Mouse (Mus musculus) bone marrow, adult 2 months (tissue): ENCODE data around the gene Elmod2.
"Not testable (repeated sequence)": the region's sequence is repeated elsewhere in the genome, so short reads cannot be mapped to it uniquely, and the experiment has no call there.

ENCODE experiments used
- CTCF ChIP-seq: fragments of 200-500 bp; IDR thresholded peaks from 2 replicates; pipeline ENCODE4 v1.5.1; 2011; ENCODE audit warnings: low read length, control low read depth; ENCODE audit not compliant: control insufficient read depth, insufficient read depth
- POLR2A ChIP-seq: fragments of 200-500 bp; IDR thresholded peaks from 2 replicates; pipeline ENCODE4 v1.6.1; 2011; ENCODE audit warnings: low read depth, mild to moderate bottlenecking, control low read depth, low read length, borderline replicate concordance; ENCODE audit not compliant: control insufficient read depth

- TF ChIP-seq CTCF, POLR2A: not testable (repeated sequence)
These were observed 17.2 kb downstream of the Elmod2 start for GRCm38 (mm10) chr8:83315084-83315483.
